Mouse (Mus musculus): ENCODE data around the gene Cxcr3.

Gene Cxcr3

GRCm38 (mm10) chrX:101733828-101734319 lies at the start of gene Cxcr3:
Cxcr3 (minus strand) TSS chrX:101734269.
- DNase-seq: peak; percentile 17 to 57

- DNase-seq: peak; percentile 20 to 66
Measured at GRCm38 (mm10) chrX:101772035-101772434, 38.0 kb upstream of the Cxcr3 start.

GRCm38 (mm10) chrX:101770307-101770706 lies 36.2 kb upstream of the Cxcr3 start:
- DNase-seq: no peak

- no peak for DNase-seq
Measured at GRCm38 (mm10) chrX:101769478-101769877, 35.4 kb upstream of the Cxcr3 start.

- no peak for DNase-seq
Measured at GRCm38 (mm10) chrX:101767280-101767679, 33.2 kb upstream of the Cxcr3 start.

GRCm38 (mm10) chrX:101765111-101765510 lies 31.0 kb upstream of the Cxcr3 start:
- DNase-seq: no peak

- no peak for DNase-seq
Measured at GRCm38 (mm10) chrX:101764621-101765020, 30.6 kb upstream of the Cxcr3 start.

- DNase-seq: peak; percentile 23
Measured at GRCm38 (mm10) chrX:101754478-101754877, 20.4 kb upstream of the Cxcr3 start.

GRCm38 (mm10) chrX:101750144-101750543 lies 16.1 kb upstream of the Cxcr3 start:
- DNase-seq: no peak

GRCm38 (mm10) chrX:101741064-101741433 lies 7.0 kb upstream of the Cxcr3 start:
- DNase-seq: no peak

GRCm38 (mm10) chrX:101740335-101741063 lies 6.4 kb upstream of the Cxcr3 start:
- DNase-seq: no peak

- DNase-seq: no peak
Measured at GRCm38 (mm10) chrX:101737201-101737600, 3.1 kb upstream of the Cxcr3 start.

GRCm38 (mm10) chrX:101734981-101735380 lies 912 bp upstream of the Cxcr3 start:
- DNase-seq: no peak

GRCm38 (mm10) chrX:101733288-101733687 lies 781 bp downstream of the Cxcr3 start:
- DNase-seq: no peak

GRCm38 (mm10) chrX:101732644-101733043 lies 1.4 kb downstream of the Cxcr3 start:
- no peak for DNase-seq

GRCm38 (mm10) chrX:101730010-101730409 lies 4.1 kb downstream of the Cxcr3 start:
- no peak for DNase-seq

GRCm38 (mm10) chrX:101720401-101720800 lies 13.7 kb downstream of the Cxcr3 start:
- DNase-seq: no peak

GRCm38 (mm10) chrX:101705111-101705510 lies 29.0 kb downstream of the Cxcr3 start:
- no peak for DNase-seq

- no peak for DNase-seq
Measured at GRCm38 (mm10) chrX:101698232-101698631, 35.8 kb downstream of the Cxcr3 start.

- DNase-seq: no peak
Measured at GRCm38 (mm10) chrX:101697537-101697936, 36.5 kb downstream of the Cxcr3 start.

- no peak for DNase-seq
Measured at GRCm38 (mm10) chrX:101695686-101696085, 38.4 kb downstream of the Cxcr3 start.
